Mouse (Mus musculus): Measurements from ENCODE around the gene Srrm4.

Srrm4 gene

GRCm38 (mm10) chr5:116553106-116553505 is 38.5 kb downstream of the Srrm4 start:
- no peak for DNase-seq (ENCODE audit: low spot score)

- no peak for DNase-seq (ENCODE audit: low spot score)
These were observed 39.0 kb downstream of the Srrm4 start for GRCm38 (mm10) chr5:116552584-116552983.

GRCm38 (mm10) chr5:116545746-116546145 is 45.9 kb downstream of the Srrm4 start:
- no peak for DNase-seq (ENCODE audit: low spot score)

GRCm38 (mm10) chr5:116542317-116542716 is 49.3 kb downstream of the Srrm4 start:
- DNase-seq (ENCODE audit: low spot score) = no peak

GRCm38 (mm10) chr5:116541128-116541527 is 50.5 kb downstream of the Srrm4 start:
- no peak for DNase-seq (ENCODE audit: low spot score)

- no peak for DNase-seq (ENCODE audit: low spot score)
These were observed 52.3 kb downstream of the Srrm4 start for GRCm38 (mm10) chr5:116539360-116539759.

GRCm38 (mm10) chr5:116538491-116538890 is 53.1 kb downstream of the Srrm4 start:
- no peak for DNase-seq (ENCODE audit: low spot score)

- no peak for DNase-seq (ENCODE audit: low spot score)
These were observed 65.3 kb downstream of the Srrm4 start for GRCm38 (mm10) chr5:116526324-116526723.

GRCm38 (mm10) chr5:116525308-116525707 is 66.3 kb downstream of the Srrm4 start:
- DNase-seq (ENCODE audit: low spot score) = no peak

- DNase-seq (ENCODE audit: low spot score) = no peak
These were observed 68.1 kb downstream of the Srrm4 start for GRCm38 (mm10) chr5:116523553-116523952.

- DNase-seq (ENCODE audit: low spot score) = no peak
These were observed 68.5 kb downstream of the Srrm4 start for GRCm38 (mm10) chr5:116523079-116523478.

GRCm38 (mm10) chr5:116522273-116522672 is 69.3 kb downstream of the Srrm4 start:
- no peak for DNase-seq (ENCODE audit: low spot score)

- DNase-seq (ENCODE audit: low spot score) = no peak
These were observed 73.6 kb downstream of the Srrm4 start for GRCm38 (mm10) chr5:116518047-116518446.

GRCm38 (mm10) chr5:116512135-116512534 is 79.5 kb downstream of the Srrm4 start:
- DNase-seq (ENCODE audit: low spot score) = no peak

GRCm38 (mm10) chr5:116510229-116510628 is 81.4 kb downstream of the Srrm4 start:
- no peak for DNase-seq (ENCODE audit: low spot score)

- DNase-seq (ENCODE audit: low spot score) = no peak
These were observed 90.3 kb downstream of the Srrm4 start for GRCm38 (mm10) chr5:116501342-116501741.

GRCm38 (mm10) chr5:116498880-116499640 is 92.6 kb downstream of the Srrm4 start:
- no peak for DNase-seq (ENCODE audit: low spot score)

- no peak for DNase-seq (ENCODE audit: low spot score)
These were observed 93.8 kb downstream of the Srrm4 start for GRCm38 (mm10) chr5:116497866-116498265.

GRCm38 (mm10) chr5:116497205-116497604 is 94.4 kb downstream of the Srrm4 start:
- no peak for DNase-seq (ENCODE audit: low spot score)

GRCm38 (mm10) chr5:116496717-116497116 is 94.9 kb downstream of the Srrm4 start:
- no peak for DNase-seq (ENCODE audit: low spot score)

GRCm38 (mm10) chr5:116495466-116495865 is 96.2 kb downstream of the Srrm4 start:
- DNase-seq (ENCODE audit: low spot score) = no peak

GRCm38 (mm10) chr5:116494377-116494776 is 97.2 kb downstream of the Srrm4 start:
- DNase-seq (ENCODE audit: low spot score) = no peak

GRCm38 (mm10) chr5:116492726-116493125 is 98.9 kb downstream of the Srrm4 start:
- no peak for DNase-seq (ENCODE audit: low spot score)

GRCm38 (mm10) chr5:116491794-116492420 is 99.7 kb downstream of the Srrm4 start:
- DNase-seq (ENCODE audit: low spot score) = no peak

Data from ovary, postnatal 10 days (tissue).